Comparison of ENCODE assay signal across 19 mouse cellular contexts in the genomic region with DNA sequence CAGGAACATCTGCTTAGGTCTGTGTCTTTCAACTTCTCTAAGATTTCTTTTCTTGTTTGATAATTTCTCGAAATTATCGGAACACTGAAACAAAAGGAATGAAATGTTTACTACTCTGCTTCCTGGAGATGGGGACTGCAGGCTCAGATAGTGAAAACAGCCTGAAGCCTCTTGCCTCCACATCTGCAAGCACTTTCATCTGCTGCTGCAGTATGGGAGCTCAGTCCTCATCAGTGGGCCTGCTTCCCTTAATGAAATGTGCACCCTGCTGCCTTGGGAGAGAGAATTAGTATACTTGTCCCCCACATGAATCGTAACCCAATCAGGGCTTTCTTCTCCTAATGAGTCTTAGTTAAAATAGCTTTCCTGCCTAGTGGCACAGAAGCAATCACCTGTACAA. TPM values are rescaled to one million over a fixed set of nuclear protein-coding genes. Genes with fewer than 3 reads are reported as not detected.
DNase-seq lines count a peak whose midpoint lies in the region; ATAC-seq and TF ChIP-seq lines count a peak whose summit lies in the region.
"Had no signal": no experiment of that assay in that cellular context is flagged by ENCODE, and none has a peak within 500 bp of the region (broad histone marks: within the 10 kb centered on the region; RNA-seq: fewer than 3 reads in every experiment).

No protein-coding gene starts in this region.

- peaks cover 69% of the 10 kb centered on the region for H3K36me3 ChIP-seq in heart, postnatal 0 days (replicated peaks; ENCODE audit: control insufficient read depth, insufficient read depth, low read length)
- H3K36me3 ChIP-seq in lung, postnatal 0 days (ENCODE audit: insufficient read depth, low read length) = peaks cover 28% of the 10 kb centered on the region

- no peaks in the 10 kb centered on the region for H3K27me3 ChIP-seq in heart, postnatal 0 days (ENCODE audit: control insufficient read depth, insufficient read depth, low read length)
- no peaks in the 10 kb centered on the region for H3K27me3 ChIP-seq in lung, postnatal 0 days (replicated peaks; ENCODE audit: insufficient read depth, low read length)
- H3K27me3 ChIP-seq: forebrain, embryonic 13.5 days; hindbrain, embryonic 15.5 days had no signal

- WGBS in heart, postnatal 0 days = 71% methylated on average over 3 of the region's 3 CpGs
- WGBS in lung, postnatal 0 days = 75% methylated on average over 3 of the region's 3 CpGs

- H3K9ac ChIP-seq in heart, postnatal 0 days (replicated peaks; ENCODE audit: low read depth, low read length) = no peak overlapping the region
- H3K9ac ChIP-seq in lung, postnatal 0 days (replicated peaks; ENCODE audit: low read depth) = no peak overlapping the region
- H3K9ac ChIP-seq: forebrain, embryonic 13.5 days; forebrain, postnatal 0 days; hindbrain, embryonic 15.5 days had no signal

- no peak overlapping the region for H3K4me2 ChIP-seq in heart, postnatal 0 days (ENCODE audit: low read depth, low read length)
- H3K4me2 ChIP-seq in lung, postnatal 0 days (replicated peaks; ENCODE audit: low read depth, low read length) = no peak overlapping the region
- H3K4me2 ChIP-seq: forebrain, embryonic 13.5 days; hindbrain, embryonic 15.5 days had no signal

- peaks cover 7% of the 10 kb centered on the region; the same call in 1 of the 2 replicates for H3K4me1 ChIP-seq in heart, postnatal 0 days (ENCODE audit: control insufficient read depth, insufficient read depth)
- no peaks in the 10 kb centered on the region; the same call in 1 of the 2 replicates for H3K4me1 ChIP-seq in lung, postnatal 0 days (ENCODE audit: insufficient read depth, low read depth, low read length)
- H3K4me1 ChIP-seq in brown adipose tissue, adult 24 weeks (ENCODE audit: control insufficient read depth, insufficient read depth, insufficient read length, low read length) = peaks cover 9% of the 10 kb centered on the region
- H3K4me1 ChIP-seq: forebrain, embryonic 13.5 days; hindbrain, embryonic 15.5 days had no signal

- intact Hi-C loops in gastrocnemius, adult 2 months (cut with DNase I) = no loop called here
- intact Hi-C loops in gastrocnemius, postnatal 36 days (cut with DNase I) = no loop called here
- intact Hi-C loops in heart, postnatal 36 days (cut with DNase I) = loop anchor here (2.0 to 5.0 kb wide), 2 partner anchors 24 to 97 kb away; a partner anchor contains a TSS

- ATAC-seq in heart, postnatal 0 days (ENCODE audit: insufficient read depth, low read depth) = no peak
- peak; percentile 38; the same call in 1 of the 2 replicates for ATAC-seq in lung, postnatal 0 days
- ATAC-seq: forebrain, embryonic 13.5 days; forebrain, postnatal 0 days; intestine, embryonic 16.5 days had no signal

- H3K27ac ChIP-seq in gastrocnemius, adult 2 months = peak overlapping the region; percentile 60
- H3K27ac ChIP-seq in heart, postnatal 0 days (ENCODE audit: low read depth) = peak overlapping the region; percentile 50; the same call in 1 of the 2 replicates
- H3K27ac ChIP-seq in lung, postnatal 0 days (ENCODE audit: low read length) = no peak overlapping the region
- H3K27ac ChIP-seq in brown adipose tissue, adult 24 weeks (replicated peaks; ENCODE audit: low read depth, low read length) = peak overlapping the region; percentile 58
- H3K27ac ChIP-seq: forebrain, embryonic 13.5 days; hindbrain, embryonic 15.5 days had no signal

- TF ChIP-seq EP300 in heart, postnatal 0 days (IDR thresholded peaks at IDR 0.05; ENCODE audit: low read depth) = no peak
- TF ChIP-seq EP300 in lung, postnatal 0 days (IDR thresholded peaks at IDR 0.05) = peak; percentile 31; the same call in 1 of the 2 replicates

- H3K9me3 ChIP-seq in heart, postnatal 0 days (replicated peaks; ENCODE audit: control insufficient read depth, low read length) = no peaks in the 10 kb centered on the region
- no peaks in the 10 kb centered on the region for H3K9me3 ChIP-seq in lung, postnatal 0 days (ENCODE audit: low read length)
- H3K9me3 ChIP-seq: forebrain, embryonic 13.5 days; hindbrain, embryonic 15.5 days had no signal

- no peak for DNase-seq in gastrocnemius, adult 2 months
- DNase-seq in gastrocnemius, postnatal 36 days = no peak
- DNase-seq in heart, postnatal 0 days (ENCODE audit: low spot score) = no peak
- DNase-seq in heart, postnatal 36 days = no peak
- peak; percentile 40 for DNase-seq in lung, postnatal 0 days (ENCODE audit: low spot score)
- no peak for DNase-seq in lung, postnatal 4 days
- no peak for DNase-seq in c-Kit-positive CD71-positive TER-119-positive erythroid progenitor cells, embryonic 14.5 days (ENCODE audit: low spot score)
- DNase-seq: adrenal gland, postnatal 14 days; cerebellum, adult 11 months; cerebellum, adult 8-10 months; cerebellum, postnatal 14 days; embryo, embryonic 11 days; forebrain, postnatal 0 days; gastrocnemius, postnatal 25 days had no signal

- TF ChIP-seq CTCF in gastrocnemius, adult 2 months (IDR thresholded peaks at IDR 0.05) = no peak
- no peak for TF ChIP-seq CTCF in heart, postnatal 0 days (IDR thresholded peaks at IDR 0.05; ENCODE audit: low read depth)
- TF ChIP-seq CTCF in lung, postnatal 0 days (IDR thresholded peaks at IDR 0.05) = no peak

- no peak overlapping the region for H3K4me3 ChIP-seq in gastrocnemius, adult 2 months
- no peak overlapping the region for H3K4me3 ChIP-seq in heart, postnatal 0 days (ENCODE audit: low read depth, low read length)
- no peak overlapping the region for H3K4me3 ChIP-seq in lung, postnatal 0 days (ENCODE audit: low read depth, low read length)
- no peak overlapping the region for H3K4me3 ChIP-seq in brown adipose tissue, adult 24 weeks (ENCODE audit: insufficient read depth, low read depth, low read length)
- H3K4me3 ChIP-seq: forebrain, embryonic 13.5 days; hindbrain, embryonic 15.5 days had no signal

RNA-seq across cellular contexts. Expression of a gene that starts 7.1 kb away (rescaled TPM):
- total RNA-seq in gastrocnemius, adult 2 months (2021) = 10 to 100 TPM; 15.8 to 16.7 TPM
- total RNA-seq in gastrocnemius, postnatal 36 days (2021) = 10 to 100 TPM; 13.5 to 18.8 TPM
- 22.5 and 38.5 TPM in 2 replicates for total RNA-seq in heart, postnatal 0 days (2014; rRNA removed; ENCODE audit: low replicate concordance)
- polyA plus RNA-seq in heart, postnatal 0 days (2015; fragmentation: Nextera tagmentation; extraction: Ambion mirVana) = 29.7 and 37.0 TPM in 2 replicates
- 10 to 100 TPM; 43.4 to 43.7 TPM for total RNA-seq in heart, postnatal 36 days (2021)
- 24.2 and 27.2 TPM in 2 replicates for polyA plus RNA-seq in lung, postnatal 0 days (2015; fragmentation: Nextera tagmentation; extraction: Ambion mirVana)
- 32.9 and 33.1 TPM in 2 replicates for polyA plus RNA-seq in brown adipose tissue, adult 24 weeks (2012; ENCODE audit: insufficient read depth, insufficient read length, missing spikeins)

RNA-seq across cellular contexts. Expression of a gene that starts 7.5 kb away (rescaled TPM):
- 10 to 100 TPM; 31.9 to 33.5 TPM for total RNA-seq in gastrocnemius, adult 2 months (2021)
- 10 to 100 TPM; 28.9 to 31.1 TPM for total RNA-seq in gastrocnemius, postnatal 36 days (2021)
- total RNA-seq in heart, postnatal 0 days (2014; rRNA removed; ENCODE audit: low replicate concordance) = 54.6 and 60.5 TPM in 2 replicates
- 53.4 and 54.2 TPM in 2 replicates for polyA plus RNA-seq in heart, postnatal 0 days (2015; fragmentation: Nextera tagmentation; extraction: Ambion mirVana)
- total RNA-seq in heart, postnatal 36 days (2021) = 10 to 100 TPM; 32.7 to 38.0 TPM
- 60.5 and 64.2 TPM in 2 replicates for polyA plus RNA-seq in lung, postnatal 0 days (2015; fragmentation: Nextera tagmentation; extraction: Ambion mirVana)
- polyA plus RNA-seq in brown adipose tissue, adult 24 weeks (2012; ENCODE audit: insufficient read depth, insufficient read length, missing spikeins) = 20.0 and 23.1 TPM in 2 replicates

RNA-seq across cellular contexts. Expression of a gene that starts 23.8 kb away (rescaled TPM):
- 1 to 10 TPM; 1.6 to 2.6 TPM for total RNA-seq in gastrocnemius, adult 2 months (2021)
- total RNA-seq in gastrocnemius, postnatal 36 days (2021) = 1 to 10 TPM; 2.4 to 2.8 TPM
- total RNA-seq in heart, postnatal 0 days (2014; rRNA removed; ENCODE audit: low replicate concordance) = 3.8 and 9.2 TPM in 2 replicates
- 1.6 and 1.8 TPM in 2 replicates for polyA plus RNA-seq in heart, postnatal 0 days (2015; fragmentation: Nextera tagmentation; extraction: Ambion mirVana)
- total RNA-seq in heart, postnatal 36 days (2021) = 1 to 10 TPM; 5.5 to 9.0 TPM
- 1.7 and 2.0 TPM in 2 replicates for polyA plus RNA-seq in lung, postnatal 0 days (2015; fragmentation: Nextera tagmentation; extraction: Ambion mirVana)
- 0.46 and 0.95 TPM in 2 replicates for polyA plus RNA-seq in brown adipose tissue, adult 24 weeks (2012; ENCODE audit: insufficient read depth, insufficient read length, missing spikeins)
- total RNA-seq: common myeloid progenitor, adult 5-6 weeks had no signal
